In genomic region chr16:56729060-56729459, GRCm38 (mm10) we compare ENCODE assay signal across 26 mouse cellular contexts.
"Had no signal": no experiment of that assay in that cellular context is flagged by ENCODE, and none has a peak within 500 bp of the region (broad histone marks: within the 10 kb centered on the region; RNA-seq: fewer than 3 reads in every experiment).

No protein-coding gene starts in this region.

- H3K4me3 ChIP-seq: gastrocnemius, adult 2 months; heart, adult 2 months; heart, embryonic 13.5 days; heart, embryonic 15.5 days; hindbrain, embryonic 13.5 days; hindbrain, embryonic 15.5 days; kidney, embryonic 15.5 days; limb, embryonic 13.5 days; limb, embryonic 15.5 days; liver, embryonic 12.5 days had no signal

- H3K9ac ChIP-seq: heart, embryonic 13.5 days; heart, embryonic 15.5 days; hindbrain, embryonic 13.5 days; hindbrain, embryonic 15.5 days; kidney, embryonic 15.5 days; limb, embryonic 13.5 days; limb, embryonic 15.5 days; liver, embryonic 12.5 days; liver, embryonic 14.5 days had no signal

- DNase-seq: gastrocnemius, adult 2 months; gastrocnemius, postnatal 10 days; gastrocnemius, postnatal 25 days; heart, adult 11 months; heart, adult 2 months; heart, postnatal 14 days; heart, postnatal 36 days; kidney, adult 11 months; kidney, adult 2 months; kidney, adult 9 months; kidney, postnatal 14 days; kidney, postnatal 36 days; layer of hippocampus, adult 9-11 months; layer of hippocampus, postnatal 36 days; left cerebral cortex, postnatal 4 days had no signal

- H3K4me1 ChIP-seq: heart, embryonic 13.5 days; heart, embryonic 15.5 days; hindbrain, embryonic 13.5 days; hindbrain, embryonic 15.5 days; kidney, embryonic 15.5 days; limb, embryonic 13.5 days; limb, embryonic 15.5 days; liver, embryonic 12.5 days had no signal

- H3K9me3 ChIP-seq: heart, embryonic 13.5 days; heart, embryonic 15.5 days; hindbrain, embryonic 13.5 days; hindbrain, embryonic 15.5 days; kidney, embryonic 15.5 days; limb, embryonic 13.5 days; limb, embryonic 15.5 days; liver, embryonic 12.5 days had no signal

- H3K27me3 ChIP-seq: heart, embryonic 13.5 days; heart, embryonic 15.5 days; hindbrain, embryonic 13.5 days; hindbrain, embryonic 15.5 days; kidney, embryonic 15.5 days; limb, embryonic 13.5 days; limb, embryonic 15.5 days; liver, embryonic 12.5 days had no signal

- H3K36me3 ChIP-seq: heart, embryonic 13.5 days; heart, embryonic 15.5 days; hindbrain, embryonic 13.5 days; hindbrain, embryonic 15.5 days; kidney, embryonic 15.5 days; limb, embryonic 13.5 days; limb, embryonic 15.5 days; liver, embryonic 12.5 days had no signal

- H3K27ac ChIP-seq: gastrocnemius, adult 2 months; heart, adult 2 months; heart, embryonic 13.5 days; heart, embryonic 15.5 days; hindbrain, embryonic 13.5 days; hindbrain, embryonic 15.5 days; hindbrain, postnatal 0 days; kidney, embryonic 15.5 days; kidney, postnatal 0 days; limb, embryonic 13.5 days; limb, embryonic 15.5 days; liver, embryonic 12.5 days; liver, embryonic 14.5 days had no signal
